Mouse (Mus musculus): ENCODE data around the gene Glt28d2.

Glt28d2 gene

DNA sequence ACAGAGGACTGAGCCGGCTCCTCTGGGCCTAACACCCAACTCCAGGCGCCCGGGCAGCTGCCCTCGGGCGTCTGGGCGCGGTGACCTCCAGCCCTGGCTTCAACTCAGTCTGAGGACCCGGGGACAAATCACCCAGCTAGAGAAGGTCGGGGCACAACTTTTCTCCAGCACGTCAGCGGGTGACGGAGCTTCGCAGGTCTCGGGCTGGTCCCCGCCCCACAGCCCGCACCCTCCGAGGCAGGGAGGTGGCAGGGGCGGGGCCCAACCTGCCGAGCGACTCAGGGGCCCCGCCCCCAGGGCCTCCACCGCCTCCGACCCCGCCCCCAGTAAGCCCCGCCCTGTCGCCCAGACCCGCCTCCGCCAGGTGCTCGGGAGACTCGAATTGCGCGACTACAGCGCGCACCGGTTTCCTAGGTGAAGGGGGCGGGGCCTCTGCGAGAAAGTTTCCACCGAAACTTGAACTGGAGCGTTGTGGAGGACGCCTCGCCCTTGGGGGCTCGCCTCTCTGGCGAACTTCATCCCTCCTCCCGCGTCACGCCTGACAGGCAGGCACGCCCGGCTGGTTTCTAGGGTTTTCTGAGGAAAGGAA is at the start of gene Glt28d2, which contains the start of gene Gm37240:
Glt28d2 (minus strand) TSS at position 278 of the 589 bp plus-strand sequence.
Gm37240 (minus strand) TSS at position 280 of the 589 bp plus-strand sequence.
- under 1% methylated on average over 48 of the region's 48 CpGs for WGBS

- 89% methylated on average over 5 of the region's 5 CpGs for WGBS
Observed at GRCm38 (mm10) chr3:85933586-85933985, 46.3 kb upstream of the Glt28d2 start.

DNA sequence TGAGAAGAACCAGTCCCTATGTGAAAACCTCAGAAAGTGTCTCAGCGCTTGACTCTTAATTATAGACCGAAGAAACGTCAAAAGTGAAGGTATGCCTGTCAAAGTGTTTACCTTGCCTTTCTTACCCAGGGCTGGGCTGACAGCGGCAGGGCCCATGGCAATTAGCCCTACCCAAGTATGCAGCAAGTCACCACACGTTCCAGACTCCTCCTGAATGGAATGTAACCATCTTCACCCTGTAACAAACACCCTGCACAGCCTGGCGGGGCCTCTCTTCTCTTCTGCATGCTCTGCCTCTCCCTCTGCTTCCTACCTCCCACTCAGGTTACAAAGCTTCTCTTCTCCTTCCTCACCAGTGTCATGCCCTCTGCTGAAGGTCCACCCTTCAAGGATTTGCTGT is 44.5 kb upstream of the Glt28d2 start:
- 94% methylated on average over 6 of the region's 6 CpGs for WGBS

DNA sequence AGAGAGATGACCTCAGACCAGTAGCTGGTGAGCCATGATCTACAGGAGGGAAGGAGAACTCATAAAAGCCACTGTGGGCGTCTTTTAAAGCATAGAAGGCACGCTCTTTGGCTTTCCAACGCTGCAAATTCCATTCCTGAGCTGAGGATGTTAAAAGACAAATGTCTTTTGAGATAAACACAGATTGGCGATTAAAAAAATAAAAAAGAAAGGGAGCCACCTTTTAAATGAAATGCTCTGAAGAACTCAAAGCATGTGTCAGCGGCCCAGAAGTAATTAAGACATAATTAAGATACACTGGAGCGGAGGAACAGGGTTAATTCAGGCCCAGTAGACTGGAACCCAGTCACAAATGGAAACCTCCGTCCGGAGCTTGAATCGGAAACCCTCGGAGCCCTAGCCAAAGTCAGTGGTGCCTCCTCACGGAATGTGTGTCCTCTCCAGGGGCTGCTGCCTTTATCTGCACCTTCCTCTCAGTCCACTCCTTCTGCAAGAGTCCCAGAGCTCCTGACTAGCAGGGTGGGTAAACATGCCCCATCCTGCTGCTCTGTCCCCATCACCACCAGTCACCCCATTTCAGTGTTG is 43.4 kb upstream of the Glt28d2 start:
- WGBS = 89% methylated on average over 11 of the region's 11 CpGs

DNA sequence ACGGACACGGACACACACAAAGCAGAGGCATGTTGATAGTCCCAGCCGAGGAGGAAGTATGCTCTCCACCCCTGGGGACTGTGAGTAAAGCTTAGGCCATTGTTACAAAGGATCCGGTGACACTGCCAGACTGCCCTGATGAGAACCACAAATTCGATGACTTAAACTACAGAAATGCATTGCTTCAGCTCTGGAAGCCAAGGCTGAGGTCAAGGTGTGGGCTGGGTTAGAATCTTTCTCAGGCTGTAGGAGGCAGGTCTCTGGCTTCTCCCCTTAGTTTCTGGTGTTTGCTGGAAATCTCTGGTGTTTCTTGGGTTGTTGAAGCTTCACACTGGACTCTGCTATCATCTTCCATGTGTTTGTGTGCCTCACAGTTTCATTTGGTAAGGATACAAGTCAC is 42.4 kb upstream of the Glt28d2 start:
- 78% methylated on average over 5 of the region's 5 CpGs for WGBS

DNA sequence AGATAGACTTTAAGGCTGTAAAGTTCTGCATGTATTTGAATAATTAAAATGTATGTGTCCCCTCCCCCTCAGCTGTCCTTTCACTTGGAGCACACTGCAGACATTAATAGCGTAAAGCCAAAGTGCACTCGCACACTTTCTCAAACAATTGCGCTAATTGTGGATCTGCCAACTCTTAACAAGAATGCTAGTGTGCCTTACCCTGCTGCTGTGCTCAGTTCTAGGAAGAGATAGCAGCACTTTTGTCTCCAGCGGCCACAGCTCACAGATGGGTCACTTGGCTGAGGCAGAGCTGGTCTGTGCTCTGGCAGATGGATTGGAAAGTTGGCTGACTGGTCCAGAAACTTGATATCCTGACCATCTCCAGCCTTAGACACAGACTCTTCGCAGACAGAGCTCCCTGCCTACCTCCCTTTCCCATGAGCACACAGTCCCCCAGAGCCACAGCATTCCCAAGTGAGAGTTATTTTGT is 40.9 kb upstream of the Glt28d2 start:
- 75% methylated on average over 5 of the region's 5 CpGs for WGBS

GRCm38 (mm10) chr3:85927296-85927695 is 40.0 kb upstream of the Glt28d2 start:
- WGBS = 89% methylated on average over 9 of the region's 9 CpGs

DNA sequence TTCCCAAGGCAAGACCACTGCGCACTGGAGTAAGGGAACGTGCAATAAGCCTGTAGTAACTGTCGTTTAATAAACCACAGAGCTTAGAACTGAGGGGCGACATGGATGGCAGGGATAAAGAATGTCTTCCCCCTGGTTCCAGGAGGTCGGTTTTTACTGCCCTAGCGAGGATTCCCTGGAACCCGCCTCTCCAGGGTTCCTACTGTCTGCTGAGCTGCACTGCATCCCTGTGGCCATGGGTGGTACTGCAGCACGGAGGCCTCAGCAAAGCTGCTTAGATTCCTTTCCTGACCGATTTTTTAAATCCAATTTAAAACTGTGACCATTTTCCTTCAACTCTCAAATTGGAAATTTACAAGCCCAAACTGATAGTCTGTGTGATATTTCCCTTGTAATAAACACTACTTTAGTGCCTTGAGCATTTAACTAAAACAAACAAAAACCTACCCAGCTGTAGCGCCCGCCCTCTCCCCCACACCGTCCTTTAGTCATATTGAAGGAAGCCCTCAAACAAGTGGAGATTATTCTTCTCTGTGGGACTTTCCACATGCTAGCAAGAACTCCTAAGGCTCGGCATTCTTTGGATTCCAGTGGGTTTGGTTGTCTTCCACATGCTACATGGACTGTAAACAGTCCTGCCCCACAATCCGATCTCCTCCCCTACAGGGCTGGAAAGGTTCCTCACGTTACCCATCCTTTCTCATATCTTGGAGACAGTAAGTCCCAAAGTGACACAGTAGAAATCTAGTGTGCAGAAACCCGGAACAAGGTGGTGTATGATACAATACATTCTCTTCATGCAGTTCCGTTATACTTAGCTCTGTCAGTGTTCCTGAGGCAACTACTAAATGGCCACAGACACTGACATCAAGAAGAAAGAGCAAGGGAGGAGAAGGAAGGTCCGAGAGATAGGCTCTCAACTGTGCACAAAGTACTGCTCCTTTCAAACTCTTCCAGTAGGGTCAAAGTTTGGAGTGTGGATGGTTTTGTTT is 36.9 kb upstream of the Glt28d2 start:
- WGBS = 43% methylated on average over 18 of the region's 18 CpGs

- 59% methylated on average over 8 of the region's 8 CpGs for WGBS
Observed at GRCm38 (mm10) chr3:85923343-85923742, 36.0 kb upstream of the Glt28d2 start.

DNA sequence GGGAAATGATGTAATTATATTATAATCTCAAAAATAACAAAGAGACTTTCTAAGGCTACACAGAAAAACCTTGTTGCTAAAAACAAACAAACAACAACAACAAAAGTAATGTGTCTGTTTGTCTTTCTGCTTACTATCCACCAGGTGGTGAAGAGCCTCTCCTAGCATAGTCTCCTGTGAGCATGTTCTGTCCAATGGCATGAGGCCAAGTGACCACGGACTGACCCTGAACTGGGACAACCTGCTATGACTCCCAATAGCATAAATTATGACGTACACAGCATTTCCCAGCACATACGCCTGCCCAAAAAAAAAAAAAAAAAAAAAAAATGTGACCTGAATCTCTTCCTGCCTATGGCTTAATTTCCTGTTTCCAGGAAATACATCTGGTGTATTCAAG is 35.0 kb upstream of the Glt28d2 start:
- 74% methylated on average over 3 of the region's 3 CpGs for WGBS

DNA sequence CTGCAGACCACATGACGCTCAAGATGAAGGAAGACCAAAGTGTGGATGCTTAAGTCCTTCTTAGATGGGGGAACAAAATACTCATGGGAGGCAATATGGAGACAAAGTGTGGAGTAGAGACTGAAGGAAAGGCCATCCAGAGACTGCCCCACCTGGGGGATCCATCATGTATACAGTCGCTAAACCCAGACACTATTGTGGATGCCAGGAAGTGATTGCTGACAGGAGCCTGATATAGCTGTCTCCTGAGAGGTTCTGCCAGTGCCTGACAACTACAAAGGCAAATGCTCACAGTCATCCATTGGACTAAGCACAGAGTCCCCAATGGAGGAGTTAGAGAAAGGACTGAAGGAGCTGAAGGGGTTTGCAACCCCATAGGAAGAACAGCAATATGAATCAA is 33.4 kb upstream of the Glt28d2 start:
- WGBS = 89% methylated on average over 2 of the region's 2 CpGs

DNA sequence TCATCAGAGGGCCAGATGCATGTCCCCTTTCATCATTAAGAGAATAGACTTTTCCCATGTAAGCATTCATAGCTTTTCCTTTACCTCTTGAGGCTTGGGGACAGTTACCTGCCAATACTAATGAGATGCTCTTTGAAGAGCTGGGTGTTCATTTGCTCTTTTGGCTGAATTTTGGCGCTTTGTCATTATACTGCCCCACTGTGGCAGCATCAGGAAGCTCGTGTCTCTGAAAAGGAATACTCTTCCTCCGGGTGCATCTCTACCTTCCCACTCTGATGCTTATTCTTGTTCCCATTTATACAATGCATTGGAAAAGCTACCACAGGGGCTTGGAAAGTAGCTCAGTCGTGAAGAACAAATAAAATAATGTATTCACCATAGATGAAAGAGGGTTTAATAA is 30.3 kb upstream of the Glt28d2 start:
- 15% methylated on average over 4 of the region's 4 CpGs for WGBS

DNA sequence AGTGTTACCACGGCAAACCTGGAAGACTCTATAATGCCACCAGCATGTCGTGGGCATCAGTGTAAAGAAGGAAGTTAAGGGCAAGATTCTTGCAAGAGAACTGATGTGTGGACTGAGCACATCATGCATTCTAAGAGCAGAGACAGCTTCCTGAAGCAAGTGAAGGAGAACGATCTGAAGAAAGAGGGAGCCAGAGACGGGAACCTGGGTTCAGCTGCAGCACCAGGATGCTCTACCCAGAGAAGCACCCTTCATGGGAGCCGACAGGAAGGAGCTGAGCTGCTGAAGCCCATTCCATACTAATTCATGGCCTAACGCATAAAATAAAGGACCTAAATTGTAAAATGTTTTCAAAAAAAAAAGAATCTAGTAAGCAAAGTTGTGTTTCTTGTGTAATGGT is 27.5 kb upstream of the Glt28d2 start:
- WGBS = 91% methylated on average over 6 of the region's 6 CpGs

- 75% methylated on average over 7 of the region's 7 CpGs for WGBS
Observed at GRCm38 (mm10) chr3:85907136-85907535, 19.8 kb upstream of the Glt28d2 start.

DNA sequence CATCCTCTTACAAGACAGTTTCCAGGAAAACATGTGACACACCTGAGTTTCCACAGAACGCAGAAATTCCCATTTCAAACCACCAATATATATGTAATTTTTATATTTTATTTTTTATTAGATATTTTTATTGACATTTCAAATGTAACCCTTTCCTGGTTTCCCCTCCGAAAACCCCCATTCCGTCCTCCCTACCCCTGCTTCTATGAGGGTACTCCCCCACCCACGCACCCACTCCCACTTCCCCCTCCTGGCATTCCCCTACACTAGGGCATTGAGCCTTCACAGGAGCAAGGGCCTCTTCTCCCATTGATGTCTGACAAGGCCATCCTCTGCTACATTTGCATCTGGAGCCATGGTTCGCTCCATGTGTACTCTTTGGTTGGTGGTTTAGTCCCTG is 7.7 kb upstream of the Glt28d2 start:
- 96% methylated on average over 5 of the region's 5 CpGs for WGBS

DNA sequence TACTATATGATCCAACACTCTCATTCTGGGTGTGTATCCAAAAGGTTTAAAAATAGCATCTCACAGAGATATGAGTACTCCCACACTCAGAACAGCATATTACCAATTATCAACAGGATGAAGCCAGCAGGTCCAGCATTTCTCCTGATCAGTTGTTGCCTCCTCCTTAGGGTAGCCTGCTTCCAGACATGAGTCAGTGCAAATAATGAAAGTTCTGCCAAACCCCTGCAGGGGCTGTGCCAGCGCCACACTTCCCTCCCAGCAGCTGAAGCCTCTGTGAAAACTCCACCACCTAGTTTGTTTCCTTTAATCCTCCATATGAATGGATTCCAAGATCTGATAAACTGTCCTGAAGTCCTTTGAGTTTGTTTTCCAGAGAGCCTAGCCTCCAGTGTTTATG is 4.3 kb upstream of the Glt28d2 start:
- WGBS = 51% methylated on average over 1 of the region's 1 CpGs

DNA sequence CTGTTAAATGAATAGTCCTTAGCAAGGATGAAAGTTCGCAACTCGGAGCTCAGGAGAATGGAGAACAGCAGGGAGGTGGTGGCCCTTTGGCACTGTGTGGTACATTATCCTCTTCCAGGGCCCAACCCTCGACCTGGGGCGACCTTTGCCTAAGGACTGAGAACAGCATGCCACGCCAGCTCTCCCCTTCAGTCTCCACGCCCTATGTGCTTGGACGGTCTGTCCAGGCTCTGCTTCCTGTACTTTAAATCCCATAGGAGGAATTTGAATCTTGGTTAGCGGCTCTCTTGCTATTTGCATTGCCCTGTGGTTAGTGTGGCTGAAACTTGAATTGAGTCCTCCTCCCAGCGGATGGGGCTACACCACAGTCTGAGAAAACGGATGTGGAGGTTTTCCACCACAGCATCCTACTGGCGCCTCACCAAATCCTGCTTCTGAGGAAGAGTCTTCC is 930 bp upstream of the Glt28d2 start:
- WGBS = 40% methylated on average over 11 of the region's 11 CpGs

GRCm38 (mm10) chr3:85886636-85887238 is 579 bp downstream of the Glt28d2 start:
- WGBS = 12% methylated on average over 22 of the region's 22 CpGs

DNA sequence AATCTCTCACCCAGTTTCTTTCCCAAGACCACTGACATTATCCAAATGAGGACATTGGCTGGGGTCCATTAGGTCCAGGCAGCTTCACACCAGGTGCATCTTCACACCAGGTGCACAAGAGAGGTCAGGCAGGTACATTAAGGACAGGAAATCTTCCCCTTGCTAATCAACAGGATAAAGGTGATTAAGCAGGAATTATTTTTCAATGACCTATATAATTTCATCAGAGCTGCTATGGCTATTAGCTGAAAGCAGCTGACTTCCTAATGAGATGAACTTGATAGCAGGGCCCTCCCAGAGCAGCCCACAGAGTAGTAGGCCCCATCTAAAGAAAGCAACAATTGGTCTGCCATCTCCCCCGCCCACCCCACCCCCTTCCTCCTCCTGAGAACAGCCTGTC is 1.4 kb downstream of the Glt28d2 start:
- WGBS = 71% methylated on average over 1 of the region's 1 CpGs

DNA sequence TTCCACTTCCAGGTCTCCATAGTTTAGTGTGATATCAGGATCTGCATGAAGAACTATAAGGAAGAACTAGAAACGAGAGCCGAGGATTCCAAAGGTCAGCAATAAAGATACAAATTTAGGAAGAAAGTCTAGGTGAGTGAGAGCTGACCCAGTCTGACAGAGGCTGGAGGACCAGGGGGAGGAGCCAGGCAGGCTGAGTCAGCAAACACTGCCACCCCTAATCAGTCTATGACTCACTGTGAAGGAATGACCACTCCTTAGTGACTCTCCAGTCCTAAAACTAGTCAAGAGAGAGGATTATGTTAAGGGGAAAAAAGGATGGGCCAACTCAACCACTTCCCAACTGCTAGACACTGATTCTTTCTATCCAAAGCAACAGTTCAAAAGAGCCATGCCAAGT is 6.6 kb downstream of the Glt28d2 start:
- 90% methylated on average over 2 of the region's 2 CpGs for WGBS

GRCm38 (mm10) chr3:85880068-85880467 is 7.2 kb downstream of the Glt28d2 start:
- WGBS = 93% methylated on average over 8 of the region's 8 CpGs

DNA sequence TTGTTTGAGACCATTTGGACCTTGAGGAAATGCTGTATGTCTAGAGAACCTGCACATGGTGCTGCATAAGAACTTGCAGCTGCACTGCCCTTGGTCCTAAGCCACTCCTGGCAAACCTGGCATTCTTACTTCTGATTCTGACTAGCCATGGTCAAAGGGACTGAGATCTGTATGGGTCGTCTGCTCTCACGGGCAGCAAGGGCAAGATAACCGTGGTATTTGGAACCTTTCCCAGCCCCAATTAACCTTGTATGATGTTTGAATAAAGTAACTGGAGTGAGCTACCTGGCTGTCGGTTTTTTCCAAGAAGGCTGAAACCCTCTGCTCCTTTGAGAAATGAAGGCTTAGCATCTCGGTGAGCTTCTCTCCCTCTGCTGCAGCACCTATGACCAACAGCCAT is 8.4 kb downstream of the Glt28d2 start:
- WGBS = 81% methylated on average over 5 of the region's 5 CpGs
